Mouse (Mus musculus) CH12.LX (cell line): ENCODE results near the gene Slc3a1. TPM values are rescaled to one million over a fixed set of nuclear protein-coding genes. Genes with fewer than 3 reads are reported as not detected.

Experiments used
- DNase-seq: peaks from one replicate; pipeline ENCODE4 v3.0.0-alpha.2; 2013; ENCODE audit errors: extremely low read depth
- H3K27ac ChIP-seq: 2 replicates; pipeline ENCODE4 v1.5.1; 2012; ENCODE audit warnings: low read depth, mild to moderate bottlenecking, control low read depth, moderate library complexity; ENCODE audit not compliant: insufficient read depth
- H3K27me3 ChIP-seq: replicated peaks from 2 replicates; pipeline ENCODE3; 2012; ENCODE audit warnings: inconsistent platforms
- H3K36me3 ChIP-seq, 2 experiments: replicated peaks in 1 of 2; 2 replicates each; pipeline versions ENCODE3 to v1.6.1; 2012; ENCODE audit warnings: inconsistent platforms in 1 of 2, low read length in 1 of 2, mild to moderate bottlenecking in 1 of 2, mixed read lengths in 1 of 2, moderate library complexity in 1 of 2; ENCODE audit not compliant: control insufficient read depth in 1 of 2, insufficient read depth in 1 of 2
- H3K4me1 ChIP-seq, 2 experiments: 2 replicates each; pipeline ENCODE4 v1.6.1; 2012; ENCODE audit warnings: inconsistent platforms in 1 of 2, moderate library complexity in 1 of 2; ENCODE audit not compliant: insufficient read depth in 2 of 2, control insufficient read depth in 1 of 2
- H3K4me2 ChIP-seq: 2 replicates; pipeline ENCODE4 v1.6.1; 2012; ENCODE audit warnings: low read depth, mild to moderate bottlenecking, control low read depth; ENCODE audit not compliant: poor library complexity, insufficient read depth, severe bottlenecking
- H3K4me3 ChIP-seq, 3 experiments: fragments of 150-350 bp in 1 of 3; sonication (generic) in 1 of 3; replicated peaks in 1 of 3; 2 replicates each; pipeline versions ENCODE3 to v1.5.1; 2011 to 2012; ENCODE audit warnings: low read depth in 2 of 3, low read length in 2 of 3, mild to moderate bottlenecking in 2 of 3, moderate library complexity in 2 of 3, control low read depth in 1 of 3, improper control_type of control experiment in 1 of 3, inconsistent platforms in 1 of 3, mixed read lengths in 1 of 3; ENCODE audit not compliant: poor library complexity in 1 of 3
- H3K79me2 ChIP-seq: replicated peaks from 2 replicates; pipeline ENCODE4 v1.6.1; 2012; ENCODE audit warnings: mild to moderate bottlenecking, moderate library complexity; ENCODE audit not compliant: control insufficient read depth, poor library complexity, insufficient read depth, severe bottlenecking; ENCODE audit errors: extremely low read depth
- H3K9ac ChIP-seq: 2 replicates; pipeline ENCODE4 v1.6.1; 2012; ENCODE audit warnings: low read depth, mild to moderate bottlenecking, control low read depth, moderate library complexity; ENCODE audit not compliant: insufficient read depth
- H3K9me3 ChIP-seq: replicated peaks from 2 replicates; pipeline ENCODE3; 2012; ENCODE audit warnings: low read length, inconsistent platforms, mixed read lengths
- BHLHE40 ChIP-seq: IDR thresholded peaks from 2 replicates; pipeline ENCODE4 v1.6.1; 2011; ENCODE audit warnings: mild to moderate bottlenecking, low read depth, low read length, improper control_type of control experiment
- CHD1 ChIP-seq: IDR thresholded peaks from 2 replicates; pipeline ENCODE4 v1.6.1; 2012; ENCODE audit warnings: low read depth, low read length, improper control_type of control experiment, inconsistent platforms
- CHD2 ChIP-seq: IDR thresholded peaks from 2 replicates; pipeline ENCODE4 v1.6.1; 2011; ENCODE audit warnings: low read length, improper control_type of control experiment
- E2F4 ChIP-seq: IDR thresholded peaks from 2 replicates; pipeline ENCODE4 v1.6.1; 2011; ENCODE audit warnings: low read depth, low read length, improper control_type of control experiment; ENCODE audit not compliant: insufficient replicate concordance
- ELF1 ChIP-seq: IDR thresholded peaks from 2 replicates; pipeline ENCODE4 v1.6.1; 2014; ENCODE audit warnings: low read depth, mild to moderate bottlenecking, inconsistent platforms, low read length, improper control_type of control experiment
- ETS1 ChIP-seq: conservative IDR thresholded peaks from 2 replicates; pipeline ENCODE4 v1.6.1; 2012; ENCODE audit warnings: low read depth, mild to moderate bottlenecking, inconsistent platforms, low read length, improper control_type of control experiment, moderate library complexity
- JUN ChIP-seq: IDR thresholded peaks from 2 replicates; pipeline ENCODE4 v1.6.1; 2011; ENCODE audit warnings: low read depth, mild to moderate bottlenecking, low read length, improper control_type of control experiment, moderate library complexity; ENCODE audit not compliant: insufficient read depth
- JUND ChIP-seq: conservative IDR thresholded peaks from 2 replicates; pipeline ENCODE4 v1.6.1; 2011; ENCODE audit warnings: low read depth, low read length, improper control_type of control experiment
- KAT2A ChIP-seq: IDR thresholded peaks from 2 replicates; pipeline ENCODE4 v1.6.1; 2012; ENCODE audit warnings: low read length, improper control_type of control experiment, inconsistent platforms; ENCODE audit not compliant: insufficient replicate concordance
- MAX ChIP-seq: IDR thresholded peaks from 2 replicates; pipeline ENCODE4 v1.6.1; 2011; ENCODE audit warnings: low read length, improper control_type of control experiment
- MAZ ChIP-seq: IDR thresholded peaks from 2 replicates; pipeline ENCODE4 v1.6.1; 2012; ENCODE audit warnings: low read depth, mild to moderate bottlenecking, inconsistent platforms, low read length, improper control_type of control experiment, moderate library complexity
- MEF2A ChIP-seq: IDR thresholded peaks from 2 replicates; pipeline ENCODE4 v1.6.1; 2014; ENCODE audit warnings: low read depth, mild to moderate bottlenecking, inconsistent platforms, low read length, improper control_type of control experiment, borderline replicate concordance
- MYC ChIP-seq: IDR thresholded peaks from 2 replicates; pipeline ENCODE4 v1.6.1; 2011; ENCODE audit warnings: low read depth, mild to moderate bottlenecking, improper control_type of control experiment, low read length
- NELFE ChIP-seq: IDR thresholded peaks from 2 replicates; pipeline ENCODE4 v1.6.1; 2011; ENCODE audit warnings: low read depth, low read length, improper control_type of control experiment
- NRF1 ChIP-seq: IDR thresholded peaks from 2 replicates; pipeline ENCODE4 v1.6.1; 2014; ENCODE audit warnings: low read depth, mild to moderate bottlenecking, inconsistent platforms, low read length, improper control_type of control experiment, moderate library complexity
- PAX5 ChIP-seq: IDR thresholded peaks from 2 replicates; pipeline ENCODE4 v1.6.1; 2012; ENCODE audit warnings: low read length, inconsistent platforms, mixed read lengths
- POLR2A ChIP-seq: IDR thresholded peaks from 2 replicates; pipeline ENCODE4 v1.6.1; 2011; ENCODE audit warnings: low read depth, mild to moderate bottlenecking, improper control_type of control experiment, low read length
- RAD21 ChIP-seq: IDR thresholded peaks from 2 replicates; pipeline ENCODE4 v1.6.1; 2011; ENCODE audit warnings: low read depth, mild to moderate bottlenecking, low read length, improper control_type of control experiment, moderate library complexity
- RCOR1 ChIP-seq: conservative IDR thresholded peaks from 2 replicates; pipeline ENCODE4 v1.6.1; 2012; ENCODE audit warnings: low read depth, mild to moderate bottlenecking, inconsistent platforms, low read length, improper control_type of control experiment
- TBP ChIP-seq: conservative IDR thresholded peaks from 2 replicates; pipeline ENCODE4 v1.6.1; 2011; ENCODE audit warnings: low read depth, low read length, improper control_type of control experiment
- TCF12 ChIP-seq: IDR thresholded peaks from 2 replicates; pipeline ENCODE4 v1.6.1; 2014; ENCODE audit warnings: low read depth, mild to moderate bottlenecking, inconsistent platforms, low read length, improper control_type of control experiment
- USF1 ChIP-seq: IDR thresholded peaks from 2 replicates; pipeline ENCODE4 v1.6.1; 2014; ENCODE audit warnings: low read depth, mild to moderate bottlenecking, inconsistent platforms, low read length, improper control_type of control experiment
- ZKSCAN1 ChIP-seq: IDR thresholded peaks from 2 replicates; pipeline ENCODE4 v1.6.1; 2012; ENCODE audit warnings: low read depth, inconsistent platforms, low read length, improper control_type of control experiment, borderline replicate concordance
- dilution Hi-C: fragments of 300-500 bp; cut with MboI; formaldehyde crosslinking; loops from 2 replicates; pipeline ENCODE4 v1.14.3; 2020; ENCODE audit warnings: low sequenced_read_pairs; ENCODE audit not compliant: extremely low pct_unique_long_range_greater_than_20kb, extremely low pct_ligation_motif_present
- in situ Hi-C: fragments of 300-500 bp; cut with MboI; formaldehyde crosslinking; loops from 3 replicates; pipeline ENCODE4 v1.14.3; 2019; ENCODE audit warnings: low sequenced_read_pairs, low pct_ligation_motif_present, low pct_unique_long_range_greater_than_20kb, mixed read lengths
- polyA plus RNA-seq: library from polyadenylated mRNA; unstranded; fragments of >175 nt; gene quantifications from 2 replicates; pipeline ENCODE4 v1.2.1, GENCODE M21; 2012; ENCODE audit warnings: low read depth; ENCODE audit not compliant: insufficient read length
- total RNA-seq, 2 experiments: library from RNA; depleted of rRNA; stranded (reverse); fragments of 300-350 nt in 1 of 2; fragments of >200 nt in 1 of 2; gene quantifications; 2 replicates each; pipeline ENCODE4 v1.2.3; 2012 to 2014

Slc3a1 gene
- total and polyA plus RNA-seq, 3 experiments, result 0.04 TPM; not detected in 2

GRCm38 (mm10) chr17:85072383-85072782, 44.2 kb downstream of the Slc3a1 start:
- H3K9ac ChIP-seq, result no peak overlapping the region
- H3K4me3 ChIP-seq, result no peak overlapping the region
- TF ChIP-seq ELF1 (no peak), JUND (no peak), NELFE (no peak), KAT2A (no peak), RCOR1 (no peak), MAX (no peak), PAX5 (no peak), CHD2 (no peak), USF1 (no peak), E2F4 (no peak), TBP (no peak), MAZ (no peak), RAD21 (no peak)
- TF ChIP-seq, all 38 proteins: peak for 0
- no peaks in the 10 kb centered on the region for H3K27me3 ChIP-seq
- peaks cover 41 to 81% of the 10 kb centered on the region in 2 experiments for H3K36me3 ChIP-seq
- dilution Hi-C loops, result no loop called here
- no peaks in the 10 kb centered on the region for H3K9me3 ChIP-seq
- no peaks in the 10 kb centered on the region for H3K4me1 ChIP-seq
- no peak for DNase-seq
- no peaks in the 10 kb centered on the region for H3K79me2 ChIP-seq
- H3K4me2 ChIP-seq, result no peak overlapping the region
- H3K27ac ChIP-seq, result no peak overlapping the region
- in situ Hi-C loops, result no loop called here

GRCm38 (mm10) chr17:85073214-85073613, 45.0 kb downstream of the Slc3a1 start:
- H3K4me2 ChIP-seq, result no peak overlapping the region
- no peaks in the 10 kb centered on the region for H3K79me2 ChIP-seq
- in situ Hi-C loops (no loop called here), dilution Hi-C loops (no loop called here)
- no peaks in the 10 kb centered on the region for H3K9me3 ChIP-seq
- TF ChIP-seq NRF1 (no peak), TCF12 (no peak), BHLHE40 (no peak), RAD21 (no peak), TBP (no peak), JUN (no peak), ETS1 (no peak), POLR2A (no peak), ZKSCAN1 (no peak), CHD1 (no peak), MAX (no peak), MYC (no peak), CHD2 (no peak), MEF2A (no peak), MAZ (no peak)
- H3K4me1 ChIP-seq, result no peaks in the 10 kb centered on the region
- no peaks in the 10 kb centered on the region for H3K27me3 ChIP-seq
- H3K4me3 ChIP-seq, result no peak overlapping the region
- no peak for DNase-seq
- H3K9ac ChIP-seq, result no peak overlapping the region
- H3K27ac ChIP-seq, result no peak overlapping the region
- H3K36me3 ChIP-seq, result peaks cover 39 to 82% of the 10 kb centered on the region in 2 experiments
